ENCODE assay signal across 21 mouse cellular contexts in genomic region chr10:8933451-8934372, GRCm38 (mm10). TPM values are rescaled to one million over a fixed set of nuclear protein-coding genes. Genes with fewer than 3 reads are reported as not detected.
A peak's percentile ranks its signal among the peaks of the same experiment; 100 is the strongest.
DNase-seq lines count a peak whose midpoint lies in the region; ATAC-seq lines count a peak whose summit lies in the region.
"Had no signal": no experiment of that assay in that cellular context is flagged by ENCODE, and none has a peak within 500 bp of the region (broad histone marks: within the 10 kb centered on the region; RNA-seq: fewer than 3 reads in every experiment).

No protein-coding gene starts in this region.

- H3K4me3 ChIP-seq in embryonic facial prominence, embryonic 14.5 days (ENCODE audit: low read depth, low read length), result no peak overlapping the region
- no peak overlapping the region for H3K4me3 ChIP-seq in embryonic facial prominence, embryonic 10.5 days
- H3K4me3 ChIP-seq in megakaryocyte, embryonic 14.5 days (replicated peaks), result peak overlapping the region; percentile 59
- H3K4me3 ChIP-seq in midbrain, embryonic 11.5 days (ENCODE audit: low read depth, low read length), result no peak overlapping the region
- H3K4me3 ChIP-seq: left cerebral cortex, adult 2 months; limb, embryonic 10.5 days; neural tube, embryonic 12.5 days; stomach, embryonic 15.5 days had no signal

- no peak for ATAC-seq in embryonic facial prominence, embryonic 14.5 days (ENCODE audit: low read depth)
- no peak for ATAC-seq in megakaryocyte, adult 5-6 weeks (ENCODE audit: poor library complexity, severe bottlenecking)
- ATAC-seq in midbrain, embryonic 11.5 days (ENCODE audit: low FRiP score), result no peak
- ATAC-seq: CD4-positive, CD25-positive, alpha-beta regulatory T cell, adult 4 months; forebrain, embryonic 16.5 days; lung, postnatal 0 days had no signal

- no peak overlapping the region for H3K9ac ChIP-seq in embryonic facial prominence, embryonic 14.5 days (ENCODE audit: low read depth, low read length)
- H3K9ac ChIP-seq in midbrain, embryonic 11.5 days (ENCODE audit: low read length), result no peak overlapping the region
- H3K9ac ChIP-seq: liver, embryonic 14.5 days; neural tube, embryonic 12.5 days; stomach, embryonic 15.5 days had no signal

- no peak overlapping the region for H3K4me2 ChIP-seq in embryonic facial prominence, embryonic 14.5 days (ENCODE audit: low read depth, low read length)
- H3K4me2 ChIP-seq in midbrain, embryonic 11.5 days, result no peak overlapping the region
- H3K4me2 ChIP-seq: neural tube, embryonic 12.5 days; stomach, embryonic 15.5 days had no signal

- H3K27ac ChIP-seq in embryonic facial prominence, embryonic 14.5 days (replicated peaks; ENCODE audit: low read depth, low read length), result peak overlapping the region; percentile 8; the same call in 1 of the 2 replicates
- H3K27ac ChIP-seq in embryonic facial prominence, embryonic 10.5 days (replicated peaks), result no peak overlapping the region
- H3K27ac ChIP-seq in midbrain, embryonic 11.5 days (ENCODE audit: low read depth, low read length), result no peak overlapping the region
- H3K27ac ChIP-seq: left cerebral cortex, adult 2 months; limb, embryonic 10.5 days; liver, embryonic 14.5 days; neural tube, embryonic 12.5 days; stomach, embryonic 15.5 days had no signal

- no peaks in the 10 kb centered on the region for H3K9me3 ChIP-seq in embryonic facial prominence, embryonic 14.5 days (ENCODE audit: control insufficient read depth, low read length)
- no peaks in the 10 kb centered on the region for H3K9me3 ChIP-seq in embryonic facial prominence, embryonic 10.5 days
- no peaks in the 10 kb centered on the region for H3K9me3 ChIP-seq in megakaryocyte, embryonic 14.5 days
- H3K9me3 ChIP-seq in midbrain, embryonic 11.5 days (ENCODE audit: control insufficient read depth, low read length), result no peaks in the 10 kb centered on the region
- H3K9me3 ChIP-seq: limb, embryonic 10.5 days; neural tube, embryonic 12.5 days; stomach, embryonic 15.5 days had no signal

- H3K4me1 ChIP-seq in embryonic facial prominence, embryonic 14.5 days (ENCODE audit: control insufficient read depth, insufficient read depth, low read length), result no peaks in the 10 kb centered on the region; the same call in 1 of the 2 replicates
- 0 out of 2 replicates have a peak, but pooled peaks cover 5% of the 10 kb centered on the region for H3K4me1 ChIP-seq in embryonic facial prominence, embryonic 10.5 days
- H3K4me1 ChIP-seq in megakaryocyte, embryonic 14.5 days, result peaks cover 29% of the 10 kb centered on the region
- no peaks in the 10 kb centered on the region; the same call in 1 of the 2 replicates for H3K4me1 ChIP-seq in midbrain, embryonic 11.5 days (ENCODE audit: control insufficient read depth, insufficient read depth, low read length)
- H3K4me1 ChIP-seq: neural tube, embryonic 12.5 days; stomach, embryonic 15.5 days had no signal

- no peak for DNase-seq in embryonic facial prominence, embryonic 14.5 days (ENCODE audit: low spot score)
- no peak for DNase-seq in embryonic facial prominence, embryonic 10.5 days (ENCODE audit: low spot score)
- peak; percentile 47 to 56 for DNase-seq in kidney, postnatal 36 days
- no peak for DNase-seq in adrenal gland, adult 2 months
- no peak for DNase-seq in urinary bladder, postnatal 36 days (ENCODE audit: low spot score in 2 of 2)
- no peak for DNase-seq in midbrain, embryonic 11.5 days (ENCODE audit: low spot score, missing footprints)
- DNase-seq: cerebellum, adult 11 months; cerebellum, postnatal 25 days; heart, adult 11 months; heart, postnatal 4 days had no signal

- no peaks in the 10 kb centered on the region for H3K27me3 ChIP-seq in embryonic facial prominence, embryonic 14.5 days (replicated peaks; ENCODE audit: control insufficient read depth, insufficient read depth, low read length)
- no peaks in the 10 kb centered on the region for H3K27me3 ChIP-seq in embryonic facial prominence, embryonic 10.5 days (replicated peaks; ENCODE audit: low read depth, poor library complexity, severe bottlenecking)
- no peaks in the 10 kb centered on the region for H3K27me3 ChIP-seq in megakaryocyte, embryonic 14.5 days (replicated peaks)
- H3K27me3 ChIP-seq in midbrain, embryonic 11.5 days (ENCODE audit: control insufficient read depth, insufficient read depth, low read length), result no peaks in the 10 kb centered on the region
- H3K27me3 ChIP-seq: neural tube, embryonic 12.5 days; stomach, embryonic 15.5 days had no signal

- H3K36me3 ChIP-seq in embryonic facial prominence, embryonic 14.5 days (ENCODE audit: control insufficient read depth, insufficient read depth, low read length), result no peaks in the 10 kb centered on the region
- H3K36me3 ChIP-seq in embryonic facial prominence, embryonic 10.5 days (replicated peaks), result no peaks in the 10 kb centered on the region
- no peaks in the 10 kb centered on the region for H3K36me3 ChIP-seq in megakaryocyte, embryonic 14.5 days (replicated peaks; ENCODE audit: low read length)
- no peaks in the 10 kb centered on the region for H3K36me3 ChIP-seq in midbrain, embryonic 11.5 days (ENCODE audit: control insufficient read depth, insufficient read depth, low read length)
- H3K36me3 ChIP-seq: limb, embryonic 10.5 days; neural tube, embryonic 12.5 days; stomach, embryonic 15.5 days had no signal

- WGBS in embryonic facial prominence, embryonic 14.5 days, result 71% methylated on average over 10 of the region's 10 CpGs
- WGBS in embryonic facial prominence, embryonic 10.5 days, result 89% methylated on average over 10 of the region's 10 CpGs
- 86% methylated on average over 10 of the region's 10 CpGs for WGBS in midbrain, embryonic 11.5 days

RNA-seq across cellular contexts. Expression of gene Sash1, which starts 47.8 kb away (rescaled TPM):
- polyA plus RNA-seq in embryonic facial prominence, embryonic 14.5 days (2014; fragmentation: Nextera tagmentation; extraction: Ambion mirVana), result 6.2 and 7.0 TPM in 2 replicates
- polyA plus RNA-seq in embryonic facial prominence, embryonic 10.5 days (2016; fragmentation: Nextera tagmentation; extraction: Ambion mirVana), result 4.1 and 4.2 TPM in 2 replicates
- polyA plus RNA-seq in megakaryocyte, embryonic 14.5 days (2012; ENCODE audit: insufficient read depth, low replicate concordance), result 2.1 TPM in 1 of 2 replicates, not detected in the other
- 5.6 and 6.3 TPM in 2 replicates for total RNA-seq in megakaryocyte, adult 5-6 weeks (2015)
- 4.1 and 5.3 TPM in 2 replicates for total RNA-seq in megakaryocyte, adult 5-6 weeks (2017)
- 10 to 100 TPM; 25.1 to 36.0 TPM for total RNA-seq in adrenal gland, adult 2 months (2021)
- 13.7 and 25.0 TPM in 2 replicates for polyA plus RNA-seq in adrenal gland, adult 2 months (2012; rRNA removed)
- 2.9 and 3.0 TPM in 2 replicates for polyA plus RNA-seq in midbrain, embryonic 11.5 days (2014; fragmentation: Nextera tagmentation; extraction: Ambion mirVana)
- total RNA-seq: MEL had no signal
- polyA plus RNA-seq: CD4-positive, CD25-positive, alpha-beta regulatory T cell, adult 4 months had no signal

Comparison
In these comparisons a context has a peak if more than half of its experiments do, and no peak if none do; other contexts are left out.
1. DNase-seq: peak in kidney, postnatal 36 days (2 of 2); none in embryonic facial prominence, embryonic 14.5 days (single experiment), embryonic facial prominence, embryonic 10.5 days (single experiment), adrenal gland, adult 2 months (single experiment), urinary bladder, postnatal 36 days (0 of 2) and midbrain, embryonic 11.5 days (single experiment).